Mouse (Mus musculus) right cerebral cortex, postnatal 14 days (tissue): Measurements from ENCODE around the gene Cacng2.

Experiments
- DNase-seq: peaks from one replicate; pipeline ENCODE4 v3.0.0; 2022

Cacng2 gene

DNA sequence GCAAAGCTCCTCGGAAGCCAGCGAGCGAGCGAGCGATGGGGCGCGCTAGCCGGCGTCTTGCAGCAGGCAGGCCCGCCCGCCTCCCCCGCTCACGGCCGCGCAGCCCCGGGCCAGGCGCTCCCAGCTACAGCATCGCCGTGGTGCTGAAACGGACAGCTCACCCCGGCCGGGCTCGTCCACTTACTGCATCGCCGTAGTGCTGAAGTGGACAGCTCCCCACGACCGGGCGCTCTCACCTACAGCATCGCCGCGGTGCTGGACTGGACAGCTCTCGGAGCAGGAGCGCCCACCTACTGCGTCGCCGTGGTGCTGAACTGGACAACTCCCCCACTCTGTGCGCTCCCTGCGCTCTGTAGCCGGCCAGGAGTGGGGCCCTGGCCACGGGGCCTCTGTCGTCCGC is at the start of gene Cacng2:
Gene Cacng2 (minus strand): TSS at position 325 of the 400 bp plus-strand sequence.
- DNase-seq = peak; percentile 92

DNA sequence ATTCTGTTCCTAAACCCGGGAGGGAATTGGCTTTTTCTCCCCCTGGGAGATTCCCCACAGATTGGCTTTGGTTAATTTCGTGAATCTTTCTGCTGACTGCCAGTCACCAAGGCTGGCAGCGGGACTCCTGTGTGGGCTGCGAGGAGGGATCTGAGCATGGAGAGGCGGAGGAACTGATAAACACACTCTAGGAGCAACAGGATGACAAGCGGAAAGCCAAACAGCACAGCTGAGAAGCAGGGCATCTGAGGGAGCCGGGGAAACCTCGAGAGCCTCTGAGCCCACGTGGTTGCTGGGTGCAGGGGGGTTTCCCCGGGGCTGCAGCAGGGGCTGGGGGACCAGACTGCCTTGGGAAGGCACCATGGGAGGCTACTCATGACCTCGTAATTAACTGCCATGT is 49.7 kb upstream of the Cacng2 start:
- DNase-seq = peak; percentile 28

DNA sequence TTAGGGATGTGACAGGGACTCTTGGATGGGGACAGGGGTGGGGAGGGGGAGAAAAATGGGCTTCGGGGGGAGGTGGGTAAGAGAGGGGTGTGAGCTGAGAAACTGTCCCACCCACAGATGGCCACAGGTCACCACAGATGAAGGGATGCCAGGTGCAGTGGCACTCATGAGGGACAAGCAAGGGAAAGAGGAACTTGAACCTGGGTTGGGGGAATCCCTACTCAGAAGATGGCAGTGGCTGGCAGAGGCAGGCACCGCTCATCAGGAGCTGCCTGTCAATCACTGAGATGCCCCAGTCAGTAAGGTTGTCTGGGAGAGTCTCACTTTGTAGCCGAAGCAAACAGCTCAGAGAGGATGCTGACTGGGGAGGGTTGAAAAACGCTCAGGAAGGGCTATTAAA is 45.5 kb upstream of the Cacng2 start:
- no peak for DNase-seq

DNA sequence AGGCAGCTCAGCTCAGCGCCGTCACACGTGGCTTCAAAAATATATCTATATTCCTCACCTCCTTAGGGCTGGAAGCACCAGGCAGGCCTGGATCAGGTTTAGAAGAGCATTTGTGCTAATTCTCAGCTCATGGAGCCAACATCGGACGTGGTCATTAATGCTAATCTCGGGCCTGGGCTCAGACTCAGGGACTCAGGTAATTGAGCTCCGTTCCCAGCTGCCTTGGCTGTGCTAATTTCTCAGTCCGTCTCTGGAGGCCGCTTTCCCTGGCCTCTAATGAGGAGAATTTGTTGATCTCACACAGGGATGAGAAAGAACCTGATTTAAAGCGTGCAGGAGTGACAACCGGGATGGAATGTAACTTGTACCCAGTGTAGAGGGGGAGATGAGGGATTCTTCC is 44.6 kb upstream of the Cacng2 start:
- DNase-seq = no peak

DNA sequence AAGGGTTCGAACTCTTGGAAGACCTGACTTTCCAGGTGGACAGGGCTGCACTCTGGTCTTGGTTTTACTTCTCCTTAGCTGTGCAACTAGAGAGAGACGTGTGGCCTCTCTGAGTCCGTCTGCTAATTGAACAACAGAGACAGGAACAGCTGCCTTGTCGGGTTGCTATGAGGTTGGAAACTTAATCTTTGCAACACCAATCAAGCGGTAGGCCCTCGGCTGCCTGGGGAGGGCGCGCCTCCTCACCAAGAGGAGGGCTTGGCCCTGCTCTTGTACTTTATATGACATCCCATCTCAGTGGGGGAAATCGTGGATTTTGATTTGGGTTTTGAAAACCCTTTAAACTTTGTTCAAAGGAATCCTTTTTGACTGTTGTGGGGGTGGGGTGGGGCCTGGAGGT is 42.1 kb upstream of the Cacng2 start:
- no peak for DNase-seq

DNA sequence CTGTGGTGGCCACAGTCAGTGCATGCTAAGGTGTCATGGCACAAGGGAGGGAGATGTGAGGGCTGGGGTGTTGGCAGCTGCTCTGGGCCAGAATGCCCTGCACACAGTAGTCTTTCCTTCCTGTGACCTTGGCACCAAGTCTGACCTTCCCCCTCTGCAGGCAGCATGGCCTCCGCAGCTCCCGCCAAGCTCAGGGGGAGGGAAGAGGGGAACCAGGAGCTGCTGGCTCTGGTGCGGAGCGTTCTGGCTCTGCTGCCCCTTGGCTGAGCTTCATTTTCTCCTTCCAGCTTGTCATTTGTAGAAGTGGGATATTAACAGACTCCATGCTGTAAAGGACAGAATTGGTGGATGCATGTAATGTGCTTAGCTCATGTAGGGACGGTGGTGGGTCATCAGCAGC is 38.5 kb upstream of the Cacng2 start:
- no peak for DNase-seq

DNA sequence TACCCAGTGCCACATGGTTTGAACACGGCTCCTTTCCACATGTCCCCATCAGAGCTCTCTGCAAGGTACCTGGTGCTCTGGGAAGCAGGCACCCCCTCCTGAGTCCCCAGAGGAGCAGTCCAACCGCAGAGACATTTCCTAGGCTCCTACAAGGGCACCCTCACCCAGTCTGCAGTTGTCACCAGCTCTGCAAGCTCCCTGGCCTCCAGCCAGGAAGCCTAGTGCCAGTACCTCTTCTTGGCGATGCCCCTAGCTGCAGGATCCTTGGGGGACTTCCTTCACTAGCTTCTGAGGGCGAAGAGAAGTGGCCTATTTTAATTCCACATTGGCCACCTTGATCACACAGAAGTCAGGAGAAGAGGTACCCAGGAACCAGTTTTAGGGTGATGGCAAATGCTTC is 38.0 kb upstream of the Cacng2 start:
- DNase-seq = no peak

DNA sequence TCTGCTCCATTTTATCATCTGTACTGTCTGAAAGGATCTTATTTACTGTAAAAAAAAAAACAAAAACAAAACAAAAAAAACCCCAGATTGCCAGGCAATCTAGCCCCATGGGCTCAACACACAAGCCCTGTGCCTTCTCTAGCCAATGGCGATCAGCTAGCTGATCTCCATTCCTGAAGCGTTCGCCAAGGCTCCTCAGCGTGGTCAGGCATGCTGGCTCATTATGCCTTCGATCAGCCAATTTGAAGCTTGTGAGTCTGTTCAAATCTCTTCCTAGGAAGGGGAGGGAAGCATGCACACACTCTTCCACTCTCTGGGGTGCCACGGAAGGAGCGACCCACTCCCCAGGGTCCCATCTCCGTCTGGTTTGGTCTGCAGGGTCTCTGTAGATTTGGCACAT is 37.5 kb upstream of the Cacng2 start:
- no peak for DNase-seq

DNA sequence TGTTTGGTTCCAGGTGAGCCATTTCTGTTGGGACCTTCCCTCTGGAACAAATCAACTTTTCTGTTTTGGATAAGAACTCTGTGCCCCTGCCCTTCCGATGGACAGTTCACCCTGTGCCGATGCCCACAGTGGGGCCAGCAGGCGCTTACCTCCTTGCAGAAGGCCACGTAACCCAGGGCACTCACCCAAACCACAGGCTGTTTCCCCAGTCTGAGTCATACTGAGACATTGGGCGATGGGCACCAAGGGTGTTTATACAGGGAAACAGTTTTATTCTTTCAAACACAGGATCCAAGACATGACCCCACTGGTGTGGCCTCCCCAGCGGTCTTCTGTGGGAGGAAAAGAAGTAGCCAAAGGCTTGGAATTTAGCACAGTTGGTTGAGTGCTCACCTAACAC is 35.6 kb upstream of the Cacng2 start:
- no peak for DNase-seq

DNA sequence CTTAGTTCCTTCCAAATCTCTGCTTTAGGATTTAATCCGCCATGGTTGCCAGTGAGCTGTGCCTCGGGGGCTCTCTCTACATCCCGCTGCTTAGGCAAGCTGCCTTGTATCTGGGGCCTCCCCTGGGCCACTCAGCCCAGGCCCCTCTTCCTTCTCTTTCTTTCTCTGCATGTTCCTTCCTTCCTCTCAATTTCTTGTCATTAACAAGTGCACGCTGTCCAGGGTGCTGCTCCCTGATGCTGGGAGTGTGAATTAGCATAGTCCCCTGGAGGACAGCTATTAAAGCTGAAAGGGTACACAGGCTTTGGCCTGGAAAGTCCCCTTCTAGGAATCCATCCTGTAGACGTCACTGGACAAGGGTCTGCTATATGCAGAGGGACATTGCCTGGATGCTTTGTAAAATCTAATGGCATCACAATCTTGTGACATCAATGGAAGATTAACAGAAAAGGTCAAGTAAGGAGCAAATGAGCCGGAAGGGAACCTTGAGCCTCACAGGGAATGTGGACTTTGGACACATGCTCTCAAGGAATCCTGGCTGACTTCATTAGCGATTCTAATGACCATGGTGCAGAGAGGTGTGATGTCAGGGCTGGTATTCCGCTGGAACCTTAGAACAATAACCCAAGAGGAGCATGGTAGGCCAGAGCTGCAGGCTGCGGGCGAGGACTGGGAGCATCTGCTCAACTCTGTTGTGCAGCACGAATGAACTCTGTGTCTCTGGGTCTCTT is 33.4 kb upstream of the Cacng2 start:
- no peak for DNase-seq

DNA sequence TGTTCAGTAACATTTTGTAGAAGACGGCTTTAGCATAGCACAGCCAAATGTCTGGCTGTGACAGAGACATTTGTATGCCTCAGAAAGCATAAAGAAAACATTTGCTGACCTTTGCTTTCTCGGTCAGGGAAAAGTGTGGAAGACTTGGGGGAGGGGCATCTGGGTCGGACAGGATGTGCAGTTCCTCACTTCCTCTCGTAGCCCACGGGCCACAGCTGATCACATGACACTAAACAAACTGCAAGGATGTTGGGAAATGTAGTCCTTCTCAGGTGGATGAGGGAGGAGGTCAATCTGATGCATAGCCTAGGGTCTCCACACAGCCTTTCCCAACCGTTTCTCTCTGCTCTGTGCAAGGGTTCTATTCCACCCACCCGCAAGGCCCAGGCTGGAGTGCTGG is 28.7 kb upstream of the Cacng2 start:
- DNase-seq = no peak

DNA sequence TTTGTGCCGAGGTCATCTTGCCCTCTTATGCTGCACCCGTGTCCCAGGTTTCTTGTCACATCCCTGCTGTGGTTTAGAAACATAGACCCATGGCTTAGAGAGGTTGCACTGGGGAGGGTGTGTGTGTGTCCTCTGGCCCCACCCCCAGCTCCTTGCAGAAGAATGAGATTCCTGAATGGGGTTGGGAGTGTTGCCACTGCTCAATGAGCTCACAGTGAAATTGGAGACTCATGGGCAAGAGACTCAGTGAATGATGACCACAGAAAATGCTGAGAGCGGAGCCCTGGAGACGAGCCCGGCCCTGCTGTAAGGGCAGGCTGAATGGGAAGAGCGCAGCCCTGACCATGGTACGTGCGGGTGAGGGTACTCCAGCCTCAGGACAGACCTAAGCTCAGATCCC is 20.4 kb upstream of the Cacng2 start:
- no peak for DNase-seq

DNA sequence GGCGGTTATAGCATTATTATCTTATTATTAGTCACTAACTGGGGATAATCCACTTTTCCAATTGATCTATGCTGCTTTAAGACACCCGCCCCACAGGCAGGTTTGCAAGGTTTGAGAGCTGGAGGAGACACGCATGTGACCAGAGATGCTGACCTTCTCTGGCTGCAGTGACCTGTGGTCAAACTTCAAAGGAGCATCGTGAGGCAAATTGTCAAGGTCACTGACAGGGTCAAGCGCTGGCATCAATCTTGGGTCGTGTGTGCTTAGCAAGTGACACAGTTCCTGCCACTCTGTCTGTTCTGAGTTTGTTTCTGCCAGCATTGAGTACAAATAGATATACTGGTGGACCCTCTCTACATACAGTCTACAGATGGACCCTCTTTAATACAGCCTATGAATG is 14.8 kb upstream of the Cacng2 start:
- no peak for DNase-seq

DNA sequence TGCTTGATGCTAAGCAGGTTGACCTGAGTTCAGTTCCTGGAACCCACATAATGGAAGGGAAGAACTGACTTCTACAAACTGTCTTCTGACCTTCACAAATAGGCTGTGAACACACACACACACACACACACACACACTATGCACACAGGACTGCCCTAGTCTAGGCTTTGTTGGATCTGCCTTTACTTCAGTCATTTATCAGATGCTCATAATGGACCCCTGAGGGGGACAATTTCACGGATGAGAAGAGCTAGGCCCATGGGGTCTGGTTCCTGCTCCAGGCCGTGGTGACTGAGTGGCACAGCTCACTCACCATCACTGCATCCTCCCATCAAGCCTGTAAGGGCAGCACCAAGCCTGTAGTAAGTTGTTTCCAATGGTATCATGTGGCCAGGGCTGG is 13.6 kb upstream of the Cacng2 start:
- no peak for DNase-seq

DNA sequence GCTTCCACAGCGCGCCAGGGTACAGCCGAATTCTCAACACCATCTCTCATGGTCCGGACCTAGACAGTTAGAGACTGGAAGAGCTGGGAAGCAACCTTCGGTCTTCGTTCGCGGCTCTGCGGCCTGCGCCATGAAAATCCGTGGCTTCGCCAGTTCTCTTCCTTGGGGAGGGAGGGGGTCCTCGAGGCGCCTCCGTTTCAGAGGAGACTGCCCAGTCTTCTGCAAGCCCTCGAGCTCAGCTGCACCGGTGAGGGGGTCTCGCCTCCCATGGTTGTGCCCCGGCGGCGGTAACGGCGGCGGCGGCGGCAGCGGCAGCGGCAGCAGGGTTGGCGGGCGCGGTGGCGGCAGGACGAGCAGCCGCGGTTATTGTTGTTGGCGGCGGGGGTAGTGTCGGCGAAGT is 580 bp downstream of the Cacng2 start:
- no peak for DNase-seq

DNA sequence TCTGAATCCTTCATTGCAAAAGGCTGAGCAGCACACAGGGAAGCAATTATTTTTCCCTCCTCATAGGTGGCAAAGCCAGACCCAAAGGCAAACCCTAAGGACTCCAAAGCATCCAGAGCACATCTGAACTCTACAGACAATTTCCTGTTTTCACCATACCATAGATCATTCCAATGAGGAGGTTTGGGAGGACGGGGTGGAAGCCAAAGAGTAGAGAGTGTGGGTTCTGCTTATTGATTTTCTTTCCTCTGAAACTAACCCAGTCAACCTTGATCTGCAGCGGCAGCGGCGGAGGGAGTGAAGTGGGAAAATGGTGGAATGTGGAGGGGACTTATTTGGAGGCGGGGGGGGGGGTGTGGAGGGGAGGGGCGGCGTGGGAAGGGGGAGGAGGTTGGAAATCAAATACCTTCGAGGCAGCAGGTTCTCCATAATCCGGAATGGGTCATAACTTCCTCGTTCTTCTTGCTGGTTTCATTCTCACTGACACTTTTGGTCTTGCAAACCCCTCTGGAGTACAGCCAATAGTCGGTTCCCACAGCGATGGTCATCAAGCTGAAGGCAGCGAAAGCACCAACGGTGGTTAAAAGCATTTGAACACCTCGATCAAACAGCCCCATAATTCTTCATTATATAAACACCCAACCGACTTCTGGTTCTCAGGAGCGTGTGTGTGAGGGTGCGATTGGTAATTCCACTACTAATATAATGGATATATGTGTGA is 1.4 kb downstream of the Cacng2 start:
- DNase-seq = no peak

DNA sequence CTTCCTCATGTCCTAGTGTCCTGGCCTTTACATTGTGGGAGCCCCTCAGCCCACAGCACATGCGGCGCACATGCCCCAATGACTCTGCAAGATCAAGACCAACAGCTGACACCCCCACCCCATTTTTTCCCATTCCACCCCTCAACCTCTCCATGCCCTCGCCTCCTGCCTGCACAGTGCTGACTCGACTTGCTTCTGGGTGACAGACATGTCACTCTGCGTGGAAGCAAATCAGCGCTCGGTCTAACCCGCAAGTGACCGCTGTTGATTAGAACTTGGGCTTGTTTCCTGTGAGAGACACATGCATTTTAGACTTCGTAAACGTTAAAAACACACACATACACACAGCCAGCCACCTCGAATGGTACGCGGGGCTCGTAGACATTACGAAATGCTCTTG is 2.1 kb downstream of the Cacng2 start:
- no peak for DNase-seq

DNA sequence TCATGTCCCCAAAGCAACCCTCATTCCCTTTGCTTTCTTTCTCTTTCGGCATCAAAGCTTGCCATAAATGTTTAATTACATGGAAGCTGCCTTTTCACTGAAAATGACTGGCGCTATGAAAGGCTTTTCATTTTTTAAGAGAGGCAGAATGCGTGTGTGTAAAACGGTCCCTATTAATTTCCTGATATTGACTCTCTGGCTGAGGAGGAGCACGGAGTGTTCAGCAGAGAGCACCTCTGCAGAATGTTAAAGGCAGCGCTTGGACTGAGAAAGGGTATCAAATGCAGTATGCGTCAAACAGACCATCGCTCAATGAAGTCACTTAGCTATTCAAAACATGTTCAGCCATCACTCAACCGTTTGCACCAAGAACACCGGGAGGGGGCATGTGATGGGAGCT is 2.9 kb downstream of the Cacng2 start:
- DNase-seq = no peak

DNA sequence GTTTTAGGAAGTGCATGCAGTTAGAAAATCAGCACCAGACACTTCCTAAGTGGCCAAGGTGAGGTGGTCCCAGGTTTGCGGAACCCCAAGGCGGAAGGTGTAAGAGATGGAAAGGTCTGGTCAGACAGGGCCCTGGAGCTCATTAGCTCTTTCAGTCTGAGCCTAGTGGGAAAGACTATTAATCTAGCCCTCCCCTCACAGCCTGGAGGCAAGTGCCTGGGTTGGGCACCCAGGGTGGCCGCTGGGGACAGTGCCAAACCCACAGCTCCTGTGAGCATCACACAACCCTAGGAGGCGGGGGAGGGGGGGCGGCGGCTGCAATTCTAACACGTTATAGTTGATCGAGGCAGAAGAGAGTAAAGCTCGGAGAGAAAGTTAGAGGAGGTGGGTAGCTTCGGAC is 3.6 kb downstream of the Cacng2 start:
- no peak for DNase-seq

DNA sequence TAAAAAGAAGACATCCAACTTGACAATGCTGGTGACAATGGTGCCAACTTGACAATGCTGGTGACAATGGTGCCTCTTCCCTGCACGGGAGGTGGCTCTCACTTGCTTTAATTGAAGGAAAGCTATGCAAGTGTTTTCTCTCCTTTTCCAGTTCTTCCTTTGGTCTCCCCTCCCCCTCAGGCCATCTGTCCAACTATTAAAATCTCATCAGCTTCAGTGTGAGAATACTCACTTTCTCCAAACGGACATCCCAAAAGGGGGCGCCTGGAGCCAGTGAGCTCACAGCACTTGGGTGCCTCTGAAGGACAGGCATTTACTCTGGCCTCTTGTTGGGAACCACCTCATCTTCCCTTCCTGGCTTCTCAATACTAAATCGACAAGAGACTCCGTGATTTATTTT is 20.3 kb downstream of the Cacng2 start:
- no peak for DNase-seq

DNA sequence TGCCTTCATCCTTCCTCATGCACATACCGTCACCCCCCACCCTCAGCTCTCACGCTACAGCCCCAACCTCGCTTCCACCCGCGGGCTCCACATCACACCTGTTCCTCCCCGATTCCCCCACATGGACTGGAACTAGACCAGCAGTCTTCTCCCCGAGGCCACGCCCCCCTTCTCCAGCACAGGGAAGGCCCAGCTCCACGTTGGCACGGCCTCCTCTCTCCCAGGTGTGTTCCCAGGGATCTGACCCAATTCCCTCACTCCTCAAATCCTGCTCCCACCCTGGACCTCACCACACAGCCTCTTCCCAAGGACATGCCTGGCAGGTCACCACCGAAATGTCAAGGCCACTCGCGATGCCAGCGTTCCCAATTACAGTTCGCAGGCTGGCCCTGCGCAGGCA is 23.8 kb downstream of the Cacng2 start:
- DNase-seq = no peak

DNA sequence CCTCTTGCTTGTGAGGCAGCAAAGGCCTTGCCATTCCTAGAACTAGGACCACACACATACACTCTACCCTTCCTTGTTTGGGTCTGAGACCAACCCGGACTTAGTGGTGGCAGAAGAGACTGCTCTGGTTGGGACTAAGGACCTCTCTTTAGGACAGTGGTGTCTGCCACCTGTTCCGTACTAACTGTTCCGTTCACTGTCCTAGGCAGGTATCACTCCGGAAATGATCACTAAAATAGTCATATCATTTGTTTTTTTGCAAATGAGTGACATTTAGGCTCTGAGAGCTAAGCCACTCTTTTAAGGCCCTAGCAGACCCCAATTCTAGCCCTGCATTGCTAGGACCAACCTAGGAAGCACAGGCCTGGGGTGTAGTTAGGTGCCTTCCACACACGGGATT is 26.2 kb downstream of the Cacng2 start:
- DNase-seq = no peak

DNA sequence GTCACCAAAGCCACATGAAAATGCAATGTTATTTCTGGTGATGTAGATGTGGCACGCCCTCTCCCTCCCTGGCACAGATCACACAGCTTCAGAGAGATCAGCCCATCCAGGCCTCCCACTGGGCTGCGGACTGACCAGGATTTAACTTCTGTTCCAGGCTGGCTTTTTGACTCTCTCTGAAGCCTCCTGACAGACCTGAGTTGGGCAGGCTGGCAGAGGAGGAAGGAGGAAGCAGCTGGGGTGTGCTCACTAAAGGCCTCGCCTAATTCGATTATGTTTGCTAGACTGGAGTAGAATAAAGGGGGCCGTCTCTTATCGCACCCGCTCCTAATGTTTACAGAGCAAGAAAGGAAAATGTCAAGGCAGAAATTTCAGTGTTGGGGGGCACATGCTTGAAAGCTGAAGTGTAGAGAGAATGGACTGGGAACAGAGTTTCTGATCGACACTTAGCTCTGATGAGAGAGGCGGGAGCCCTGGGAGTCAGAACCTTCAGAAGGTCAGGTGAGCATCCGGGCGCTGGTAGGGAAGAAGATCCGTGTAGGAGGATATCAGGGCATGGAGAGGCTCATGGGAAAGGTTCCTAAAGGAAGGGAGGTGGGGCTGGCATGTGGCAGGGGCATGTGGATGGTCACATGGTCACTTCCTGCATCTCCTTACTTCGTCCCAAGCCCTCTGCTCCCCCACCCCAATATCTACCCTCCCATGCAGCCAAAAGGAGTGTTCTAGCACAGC is 36.8 kb downstream of the Cacng2 start:
- DNase-seq = no peak

DNA sequence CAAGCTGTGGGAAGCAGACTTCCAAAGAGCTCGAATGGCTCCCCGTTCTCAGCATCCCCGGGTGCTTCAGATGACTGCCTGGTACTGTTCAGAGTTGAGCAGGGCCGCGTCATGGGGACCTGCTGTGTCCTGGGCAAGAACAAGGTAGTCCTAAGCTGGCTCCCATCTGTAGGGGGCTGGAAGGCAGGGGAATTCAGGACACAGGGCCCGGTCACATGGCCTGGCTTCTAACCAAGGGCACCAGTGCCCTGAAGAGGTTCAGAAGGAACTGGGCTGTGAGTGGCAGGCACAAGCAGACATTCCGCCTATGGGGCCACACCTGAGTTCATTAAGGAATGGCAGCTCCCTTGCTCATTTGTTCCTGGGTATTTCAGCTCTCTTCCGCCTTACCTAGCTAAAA is 37.7 kb downstream of the Cacng2 start:
- no peak for DNase-seq
